Mouse (Mus musculus) olfactory bulb, adult 2 months (tissue): ENCODE results near the gene Daam1. TPM values are rescaled to one million over a fixed set of nuclear protein-coding genes. Genes with fewer than 3 reads are reported as not detected.

ENCODE experiments used
- H3K27ac ChIP-seq: fragments of 200-500 bp; 2 replicates; pipeline ENCODE4 v1.5.1; 2012; ENCODE audit warnings: low read depth, low read length; ENCODE audit not compliant: insufficient read depth
- H3K4me1 ChIP-seq: fragments of 200-500 bp; 2 replicates; pipeline ENCODE4 v1.6.1; 2012; ENCODE audit warnings: low read length; ENCODE audit not compliant: control insufficient read depth, insufficient read depth
- H3K4me3 ChIP-seq: fragments of 200-500 bp; 2 replicates; pipeline ENCODE4 v1.5.1; 2012; ENCODE audit warnings: mild to moderate bottlenecking, low read depth, low read length, moderate library complexity; ENCODE audit not compliant: insufficient read depth
- CTCF ChIP-seq: fragments of 200-500 bp; IDR thresholded peaks from 2 replicates; pipeline ENCODE4 v1.5.1; 2012; ENCODE audit warnings: low read depth, mild to moderate bottlenecking, low read length, moderate library complexity; ENCODE audit not compliant: insufficient read depth
- POLR2A ChIP-seq: fragments of 200-500 bp; IDR thresholded peaks from 2 replicates; pipeline ENCODE4 v1.6.1; 2012; ENCODE audit warnings: mild to moderate bottlenecking, low read depth, low read length, moderate library complexity; ENCODE audit not compliant: insufficient read depth
- WGBS: fragments of 180-500 bp; shearing (Covaris S2); methylation state at CpG from one replicate; pipeline ENCODE4 v1.1.7; 2018; 5-methylcytosine and 5-hydroxymethylcytosine counted together
- polyA plus RNA-seq: library from polyadenylated mRNA; stranded (reverse); fragments of >200 nt; gene quantifications from 2 replicates; pipeline ENCODE4 v1.2.4, GENCODE M21; 2012; ENCODE audit warnings: low replicate concordance; ENCODE audit not compliant: missing spikeins, insufficient read depth, insufficient read length

Daam1 gene
- polyA plus RNA-seq, 1 experiment = not detected

- 30% methylated on average over 8 of the region's 8 CpGs for WGBS
- no peak overlapping the region for H3K4me3 ChIP-seq
- peaks cover 18% of the 10 kb centered on the region for H3K4me1 ChIP-seq
- no peak overlapping the region; the same call in 1 of the 2 replicates for H3K27ac ChIP-seq
- TF ChIP-seq CTCF = no peak
- no peak for TF ChIP-seq POLR2A
Observed at GRCm38 (mm10) chr12:71981250-71981649, 150.4 kb downstream of the Daam1 start.

GRCm38 (mm10) chr12:71981791-71982190 is 150.9 kb downstream of the Daam1 start:
- WGBS = 59% methylated on average over 5 of the region's 5 CpGs
- no peak overlapping the region for H3K27ac ChIP-seq

GRCm38 (mm10) chr12:71983102-71983715 is 152.3 kb downstream of the Daam1 start:
- H3K27ac ChIP-seq = no peak overlapping the region
- TF ChIP-seq CTCF (no peak), POLR2A (no peak)
- 88% methylated on average over 10 of the region's 10 CpGs for WGBS
- peaks cover 16% of the 10 kb centered on the region for H3K4me1 ChIP-seq
- H3K4me3 ChIP-seq = no peak overlapping the region

More at GRCm38 (mm10) chr12:71981791-71982190, 150.9 kb downstream of the Daam1 start:
- Histone ChIP-seq H3K4me3 (no peak overlapping the region), H3K4me1 (peaks cover 16% of the 10 kb centered on the region)
- no peak for TF ChIP-seq POLR2A
- TF ChIP-seq CTCF = no peak

GRCm38 (mm10) chr12:71987161-71987560 is 156.3 kb downstream of the Daam1 start:
- Histone ChIP-seq H3K4me3 (no peak overlapping the region), H3K27ac (no peak overlapping the region), H3K4me1 (no peaks in the 10 kb centered on the region)
- TF ChIP-seq CTCF (no peak), POLR2A (no peak)
- 95% methylated on average over 2 of the region's 2 CpGs for WGBS

GRCm38 (mm10) chr12:71987885-71988284 is 157.0 kb downstream of the Daam1 start:
- TF ChIP-seq CTCF (no peak), POLR2A (no peak)
- 81% methylated on average over 4 of the region's 4 CpGs for WGBS
- H3K27ac ChIP-seq = no peak overlapping the region
- no peaks in the 10 kb centered on the region for H3K4me1 ChIP-seq
- no peak overlapping the region for H3K4me3 ChIP-seq

- 97% methylated on average over 17 of the region's 17 CpGs for WGBS
- no peak for TF ChIP-seq CTCF
- no peak for TF ChIP-seq POLR2A
Observed at GRCm38 (mm10) chr12:71989596-71989995, 158.7 kb downstream of the Daam1 start.

GRCm38 (mm10) chr12:71992599-71993210 is 161.8 kb downstream of the Daam1 start:
- H3K4me1 ChIP-seq = no peaks in the 10 kb centered on the region
- WGBS = 96% methylated on average over 18 of the region's 18 CpGs
- TF ChIP-seq CTCF = no peak
- TF ChIP-seq POLR2A = no peak

More at GRCm38 (mm10) chr12:71989596-71989995, 158.7 kb downstream of the Daam1 start:
- Histone ChIP-seq H3K27ac (no peak overlapping the region), H3K4me1 (no peaks in the 10 kb centered on the region), H3K4me3 (no peak overlapping the region)

GRCm38 (mm10) chr12:71995831-71996230 is 165.0 kb downstream of the Daam1 start:
- Histone ChIP-seq H3K27ac (no peak overlapping the region), H3K4me1 (no peaks in the 10 kb centered on the region), H3K4me3 (no peak overlapping the region)
- 49% methylated on average over 8 of the region's 8 CpGs for WGBS
- no peak for TF ChIP-seq CTCF
- no peak for TF ChIP-seq POLR2A

More at GRCm38 (mm10) chr12:71992599-71993210, 161.8 kb downstream of the Daam1 start:
- Histone ChIP-seq H3K4me3 (no peak overlapping the region), H3K27ac (no peak overlapping the region)

- 86% methylated on average over 2 of the region's 2 CpGs for WGBS
- no peak overlapping the region for H3K27ac ChIP-seq
- TF ChIP-seq CTCF (no peak), POLR2A (no peak)
- no peaks in the 10 kb centered on the region for H3K4me1 ChIP-seq
- no peak overlapping the region for H3K4me3 ChIP-seq
Observed at GRCm38 (mm10) chr12:71996920-71997319, 166.0 kb downstream of the Daam1 start.
